Mouse (Mus musculus): ENCODE measurements around the gene St6galnac4.
A peak's percentile ranks its signal among the peaks of the same experiment; 100 is the strongest.

- 0 out of 2 replicates have a peak, but pooled peaks have one; percentile 45 for TF ChIP-seq POLR2A (IDR thresholded peaks at IDR 0.05; ENCODE audit: borderline replicate concordance, extremely low read depth, insufficient read depth, insufficient read length, poor library complexity, severe bottlenecking)
- peak; percentile 52; the same call in 1 of the 2 replicates for TF ChIP-seq CTCF (IDR thresholded peaks at IDR 0.05; ENCODE audit: borderline replicate concordance, extremely low read depth, insufficient read depth, insufficient read length)
Observed at GRCm38 (mm10) chr2:32606161-32607142, 19.6 kb downstream of the St6galnac4 start.
